Mouse (Mus musculus): Measurements from ENCODE around the gene Rab1a.
A peak's percentile ranks its signal among the peaks of the same experiment; 100 is the strongest.

Rab1a gene

DNA sequence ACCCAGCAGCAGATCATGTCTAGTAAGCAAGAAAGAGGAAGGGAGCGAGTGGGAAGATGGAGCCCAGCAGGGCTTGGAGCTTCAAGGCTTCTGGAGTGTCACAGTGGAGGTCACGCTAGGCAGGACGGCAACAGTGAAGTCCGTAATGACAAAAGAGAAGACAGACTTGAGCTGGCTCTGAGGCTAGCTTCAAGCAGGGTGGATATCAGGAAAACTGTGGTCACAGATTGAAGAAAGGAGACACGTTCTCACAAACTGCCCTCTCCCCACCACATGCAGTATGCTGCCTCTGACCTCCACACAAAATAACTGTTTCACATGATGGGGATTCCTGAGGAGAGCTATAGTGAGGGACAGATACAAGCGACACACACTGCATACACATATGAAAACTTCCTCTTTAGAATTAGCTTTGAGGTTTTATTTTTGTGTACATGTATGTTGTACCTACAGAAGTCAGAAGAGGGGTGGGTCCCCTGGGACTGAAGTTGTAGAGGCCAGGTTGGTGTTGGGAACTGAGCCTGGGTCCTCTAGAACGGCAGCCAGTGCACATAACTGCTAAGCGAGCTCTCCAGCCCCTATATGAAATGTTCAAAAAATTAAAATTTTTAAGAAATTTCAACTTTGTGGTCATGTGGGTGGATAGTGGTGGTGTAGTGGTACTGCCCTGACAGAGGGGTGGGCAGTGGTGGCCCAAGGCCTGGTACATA, 46.1 kb downstream of the Rab1a start:
- no peak for DNase-seq (ENCODE audit: low spot score in 2 of 2)

DNA sequence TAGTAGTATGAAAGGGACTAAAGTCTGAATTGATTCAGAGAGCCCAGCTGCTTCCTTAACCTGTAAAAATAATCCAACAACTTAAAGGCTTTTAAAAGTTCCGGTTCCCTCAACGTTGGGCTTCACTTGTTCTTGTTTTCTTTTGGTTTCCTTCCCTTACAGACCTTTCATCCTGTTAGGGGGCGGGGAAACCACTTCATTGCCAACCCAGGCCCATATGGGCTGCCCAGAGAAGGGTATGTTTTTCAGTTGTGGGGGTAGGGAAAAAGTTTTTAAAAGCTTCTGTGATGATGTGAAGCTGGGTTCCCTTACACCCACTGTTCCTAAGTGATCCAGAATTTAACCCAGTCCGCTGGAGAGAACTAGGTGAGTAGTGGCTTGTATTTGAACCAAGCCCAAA, 47.0 kb downstream of the Rab1a start:
- DNase-seq (ENCODE audit: low spot score in 2 of 2) = no peak

DNA sequence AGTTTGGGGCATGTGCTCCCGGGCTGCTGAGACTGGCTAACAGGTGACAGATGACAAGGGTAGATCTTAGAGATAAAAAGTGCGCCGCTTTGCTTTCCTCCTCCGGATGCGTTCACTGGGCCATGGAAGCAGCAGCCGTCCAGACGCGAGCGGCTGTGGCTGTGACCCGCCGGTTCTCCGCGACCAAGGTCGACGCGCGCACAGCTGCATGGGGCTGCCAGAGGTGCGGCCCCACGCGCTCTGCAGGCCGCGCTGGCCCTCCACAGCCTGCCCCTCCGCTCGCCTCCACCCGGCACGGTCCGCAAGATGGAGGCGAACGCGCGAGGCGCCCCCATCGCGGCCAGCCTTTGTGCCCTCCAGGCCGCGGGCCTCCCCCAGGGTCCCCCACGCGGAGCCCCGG, 47.6 kb downstream of the Rab1a start:
- no peak for DNase-seq (ENCODE audit: low spot score in 2 of 2)

GRCm38 (mm10) chr11:20249296-20250110, 48.3 kb downstream of the Rab1a start, which contains the start of gene Cep68:
Cep68 (minus strand) TSS chr11:20249429.
- DNase-seq (ENCODE audit: low spot score in 2 of 2) = peak; percentile 90

DNA sequence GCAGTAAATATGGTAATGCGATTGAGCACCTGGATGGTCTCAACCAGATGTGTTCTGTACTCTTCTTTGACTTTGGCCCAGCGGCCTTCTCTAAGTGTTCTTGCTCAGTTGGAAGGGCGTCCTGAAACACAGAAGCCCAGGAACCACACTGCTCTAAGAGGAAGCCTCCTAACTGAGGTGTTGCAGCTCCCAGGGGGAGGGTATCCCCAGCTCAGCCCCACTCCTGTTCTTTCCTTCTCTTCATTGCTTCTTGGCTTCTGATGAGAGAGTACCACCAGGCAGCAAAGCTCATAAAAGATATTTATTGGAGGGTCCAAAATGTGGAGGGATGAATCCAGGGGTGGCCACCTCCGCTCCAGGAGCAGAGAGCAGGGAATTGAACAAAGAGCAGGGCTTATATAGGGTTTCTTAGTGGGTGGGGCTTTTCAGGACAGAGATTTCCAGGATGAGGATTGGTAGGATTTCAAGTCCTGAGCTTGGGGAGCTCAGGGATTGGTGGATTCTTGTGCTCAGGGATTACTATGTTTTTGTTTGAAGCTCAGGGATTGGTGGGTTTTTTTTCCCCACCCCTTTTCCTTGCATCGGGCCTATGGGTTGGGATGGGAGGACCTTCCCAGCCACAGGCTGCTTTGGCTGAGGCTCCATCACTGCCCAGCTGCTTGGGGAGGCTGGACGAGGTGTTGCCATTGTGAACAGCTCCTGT, 49.4 kb downstream of the Rab1a start:
- no peak for DNase-seq (ENCODE audit: low spot score in 2 of 2)

GRCm38 (mm10) chr11:20253088-20253487, 51.9 kb downstream of the Rab1a start:
- no peak for DNase-seq (ENCODE audit: low spot score in 2 of 2)

GRCm38 (mm10) chr11:20254791-20255190, 53.6 kb downstream of the Rab1a start:
- DNase-seq (ENCODE audit: low spot score in 2 of 2) = no peak

DNA sequence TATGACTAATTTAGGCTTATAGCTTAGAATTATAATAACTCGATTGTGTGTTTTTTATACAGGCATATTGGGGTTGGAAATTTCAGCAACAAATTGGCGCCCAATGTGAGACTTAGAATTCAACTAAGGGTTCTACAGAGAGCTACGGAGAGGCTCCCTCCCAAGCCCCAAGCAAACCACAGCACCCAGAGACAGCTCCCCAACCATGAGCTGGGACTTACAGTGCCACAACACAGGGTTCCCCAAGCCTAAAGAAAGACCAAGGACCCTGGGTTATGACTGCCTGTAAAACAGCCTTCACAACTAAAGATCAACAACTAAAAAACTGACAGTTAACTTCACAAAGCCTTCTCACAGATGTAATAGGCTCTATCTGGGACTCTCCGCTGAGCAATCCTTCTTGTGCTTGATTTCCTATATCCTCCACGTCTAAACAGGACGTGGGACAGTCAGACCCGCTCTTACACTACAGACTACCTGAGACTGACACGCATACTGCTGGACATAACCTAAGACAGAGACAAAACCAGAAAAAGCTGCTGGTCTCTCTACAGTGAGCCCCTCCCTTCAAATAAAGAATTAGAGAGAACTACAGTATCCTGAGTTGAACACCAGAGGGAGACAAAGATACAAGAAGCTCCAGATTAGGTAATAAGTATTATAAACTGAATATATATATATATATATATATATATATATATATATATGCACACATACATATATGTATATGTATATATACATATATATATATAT, 61.6 kb downstream of the Rab1a start:
- no peak for DNase-seq (ENCODE audit: low spot score in 2 of 2)

GRCm38 (mm10) chr11:20269885-20270284, 68.7 kb downstream of the Rab1a start:
- no peak for DNase-seq (ENCODE audit: low spot score in 2 of 2)

GRCm38 (mm10) chr11:20275974-20276373, 74.7 kb downstream of the Rab1a start:
- DNase-seq (ENCODE audit: low spot score in 2 of 2) = no peak

Measured in spleen, postnatal 14 days (tissue).